Mouse (Mus musculus) liver, adult 2 months (tissue): ENCODE results near the gene Sdhaf1.

Experiments
- CTCF ChIP-seq: fragments of 200-500 bp; IDR thresholded peaks from 2 replicates; pipeline ENCODE4 v1.5.1; 2011; ENCODE audit warnings: low read depth, low read length, control low read depth
- POLR2A ChIP-seq: fragments of 200-500 bp; IDR thresholded peaks from 2 replicates; pipeline ENCODE4 v1.6.1; 2011; ENCODE audit warnings: low read length, control low read depth; ENCODE audit not compliant: insufficient read depth; ENCODE audit errors: extremely low read depth

DNA sequence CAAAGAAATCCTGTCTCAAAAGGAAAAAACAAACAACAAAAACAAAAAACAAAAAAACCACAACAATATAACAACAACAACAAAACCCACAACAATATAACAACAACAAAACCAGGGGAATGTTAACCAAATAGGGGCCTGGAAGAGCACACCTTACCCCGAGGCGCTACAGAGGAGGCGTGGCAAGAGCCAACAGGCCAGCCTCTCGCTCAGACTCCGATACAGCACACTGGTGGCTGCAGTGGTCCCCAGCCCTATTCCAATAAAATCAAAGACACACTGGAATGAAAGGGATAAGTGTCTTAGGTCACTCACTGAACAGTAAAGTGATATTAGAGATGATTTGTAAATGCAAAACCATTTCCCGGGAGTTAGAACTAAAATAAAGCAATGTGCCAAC, 44.2 kb downstream of the Sdhaf1 start:
- TF ChIP-seq CTCF (no peak), POLR2A (no peak)
